Mouse (Mus musculus): ENCODE measurements around the gene Chst12.
"Not testable (repeated sequence)": the region's sequence is repeated elsewhere in the genome, so short reads cannot be mapped to it uniquely, and the experiment has no call there.

Chst12 gene

DNA sequence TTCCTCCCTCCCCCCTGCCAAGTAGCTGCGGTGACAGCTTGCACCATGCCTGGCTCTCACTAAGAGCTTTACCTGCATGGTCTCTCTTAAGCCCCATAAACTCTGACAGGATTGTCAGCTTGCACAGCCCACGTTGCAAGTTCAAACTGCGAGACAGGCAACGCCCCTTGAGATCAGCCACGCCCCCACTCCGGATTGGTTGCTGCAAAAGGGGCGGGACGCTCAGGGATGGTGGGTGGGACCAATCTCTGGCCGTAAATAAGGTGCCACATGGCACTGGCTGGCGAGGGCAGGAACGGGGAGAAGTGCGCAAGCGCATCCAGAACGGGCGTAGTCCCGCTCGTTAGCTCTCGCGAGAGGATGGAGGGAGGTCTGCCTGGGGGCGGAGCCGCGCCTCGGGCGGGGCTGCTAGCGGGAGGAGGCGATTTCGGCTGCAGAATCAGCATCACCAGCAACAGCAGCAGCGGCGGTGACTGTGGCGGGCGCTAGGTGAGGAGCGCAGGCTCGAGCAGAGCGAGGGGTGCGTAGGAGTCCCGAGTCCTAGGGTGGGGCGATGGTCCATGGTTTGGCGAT is at the start of gene Chst12:
Chst12 (plus strand) TSS at position 343 of the 573 bp plus-strand sequence.
- peak; percentile 100 for DNase-seq (ENCODE audit: low read depth, low spot score)

DNA sequence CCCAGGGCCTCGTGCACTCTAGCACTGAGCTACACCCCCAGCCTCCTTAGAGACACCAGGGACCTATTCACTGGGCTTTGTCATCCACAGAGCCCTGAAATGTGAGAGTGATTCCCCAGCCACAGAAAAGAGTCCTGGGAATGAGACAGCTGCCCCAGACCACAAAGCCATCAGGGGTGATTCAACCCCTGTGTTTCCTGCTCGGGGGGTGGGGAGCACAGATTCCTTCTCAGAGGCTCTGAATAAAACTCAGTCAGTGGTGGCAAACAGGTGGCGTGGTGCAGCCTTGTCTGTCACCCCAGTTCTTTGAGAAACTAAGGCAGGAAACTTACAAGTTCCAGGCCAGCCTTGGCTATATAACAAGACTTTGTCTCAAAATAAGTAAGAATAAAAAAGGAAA is 43.9 kb upstream of the Chst12 start:
- DNase-seq (ENCODE audit: low read depth, low spot score), result no peak

- not testable (repeated sequence) for DNase-seq (ENCODE audit: low read depth, low spot score)
Measured at GRCm38 (mm10) chr5:140463151-140463550, 42.2 kb upstream of the Chst12 start.

DNA sequence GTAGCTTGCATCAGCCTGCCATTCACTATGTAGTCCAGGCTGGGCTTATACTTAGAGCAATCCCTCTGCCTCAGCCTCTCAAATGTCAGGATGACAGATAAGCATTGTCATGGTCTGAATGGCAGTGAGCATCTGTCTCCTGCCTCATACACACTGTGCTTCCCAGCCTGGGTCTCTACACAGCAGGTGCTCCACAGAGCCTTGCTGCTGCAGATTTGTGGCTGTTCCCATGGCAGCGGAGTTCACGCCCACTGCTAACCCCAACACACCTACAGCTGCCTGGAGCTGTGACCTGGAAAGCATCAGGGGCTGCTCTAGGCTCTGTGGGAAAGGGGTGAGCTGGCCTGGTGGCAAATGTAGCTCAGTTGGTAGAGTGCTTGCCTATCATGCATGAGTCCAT is 40.4 kb upstream of the Chst12 start:
- DNase-seq (ENCODE audit: low read depth, low spot score), result no peak

- no peak for DNase-seq (ENCODE audit: low read depth, low spot score)
Measured at GRCm38 (mm10) chr5:140472336-140472735, 33.0 kb upstream of the Chst12 start.

- no peak for DNase-seq (ENCODE audit: low read depth, low spot score)
Measured at GRCm38 (mm10) chr5:140481458-140481857, 23.9 kb upstream of the Chst12 start.

GRCm38 (mm10) chr5:140491142-140491541 is 14.2 kb upstream of the Chst12 start:
- no peak for DNase-seq (ENCODE audit: low read depth, low spot score)

- no peak for DNase-seq (ENCODE audit: low read depth, low spot score)
Measured at GRCm38 (mm10) chr5:140492684-140493233, 12.6 kb upstream of the Chst12 start.

DNA sequence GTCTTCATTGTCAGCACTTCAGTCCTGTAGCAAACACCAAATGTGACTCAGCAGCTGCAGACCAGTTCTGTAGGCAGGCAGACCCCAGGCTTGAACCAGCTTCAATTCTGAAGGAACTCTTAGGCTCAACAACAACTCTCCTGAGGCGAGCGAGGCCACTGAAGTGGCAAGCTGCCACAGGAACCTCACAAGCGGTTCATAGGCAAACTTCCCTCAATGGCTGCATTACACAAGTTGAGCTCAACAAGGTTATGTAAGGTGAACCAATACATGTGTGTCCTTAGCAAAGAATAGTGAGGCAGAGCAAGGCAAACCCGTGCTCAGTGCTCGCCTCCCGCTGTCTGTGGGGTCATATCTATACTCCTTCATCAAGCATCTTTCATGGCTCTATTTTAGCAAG is 7.2 kb upstream of the Chst12 start:
- DNase-seq (ENCODE audit: low read depth, low spot score), result no peak

DNA sequence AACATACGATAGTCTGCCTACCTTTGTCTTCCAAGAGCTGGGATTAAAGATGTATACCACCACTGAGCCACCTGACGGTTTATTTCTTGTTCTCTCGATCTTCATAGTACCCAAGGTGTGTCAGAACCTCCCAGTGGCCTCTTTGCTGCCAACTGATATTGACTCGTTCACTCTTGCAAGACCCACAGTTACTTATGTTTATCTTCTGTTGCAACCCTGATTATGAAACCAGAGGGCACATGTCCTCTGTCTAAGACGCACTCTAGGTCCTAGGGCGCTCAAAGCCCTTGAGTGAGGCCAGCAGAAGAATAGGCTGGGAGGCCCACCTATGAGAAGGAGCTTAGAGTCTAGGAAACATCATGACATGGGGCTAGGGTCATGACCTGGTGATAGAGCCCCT is 4.6 kb upstream of the Chst12 start:
- DNase-seq (ENCODE audit: low read depth, low spot score), result no peak

DNA sequence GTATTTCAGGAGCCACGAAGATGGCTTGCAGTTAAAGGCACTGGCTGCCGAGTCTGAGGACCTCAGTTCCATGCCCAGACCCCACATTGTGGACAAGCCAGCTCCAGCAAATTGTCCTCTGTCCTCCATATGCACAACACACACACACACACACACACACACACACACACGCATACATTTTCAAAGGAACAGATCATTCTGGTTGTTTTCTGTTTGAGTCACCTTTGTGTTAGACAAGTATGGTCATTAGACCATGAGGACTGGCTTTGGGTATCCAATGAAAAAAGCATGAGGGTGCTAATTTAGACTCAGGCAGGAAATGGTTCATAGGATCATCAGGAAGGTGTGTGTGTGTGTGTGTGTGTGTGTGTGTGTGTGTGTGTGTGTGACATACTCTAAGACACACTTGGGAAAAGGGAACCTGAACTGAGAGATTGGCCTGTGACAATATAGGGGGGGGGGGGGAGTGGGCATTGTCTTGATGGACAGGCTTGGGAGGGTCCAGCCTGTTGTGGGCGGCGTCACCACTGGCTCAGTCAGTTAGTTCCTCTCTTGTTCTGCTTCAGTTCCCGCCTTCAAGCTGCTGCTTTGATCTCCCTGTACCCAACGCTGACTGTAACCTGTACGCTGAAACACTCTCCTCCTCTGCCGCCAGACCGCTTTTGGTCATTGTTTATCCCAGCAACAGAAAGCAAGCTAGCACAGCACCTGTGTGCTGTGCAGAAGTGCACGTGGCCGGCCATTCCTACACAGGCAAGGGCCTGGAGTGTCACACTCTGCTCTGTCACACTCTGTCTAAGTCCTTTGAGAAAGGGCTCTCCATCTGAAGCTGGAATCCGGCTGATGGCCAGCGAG is 3.1 kb upstream of the Chst12 start:
- DNase-seq (ENCODE audit: low read depth, low spot score), result no peak

- DNase-seq (ENCODE audit: low read depth, low spot score), result not testable (repeated sequence)
Measured at GRCm38 (mm10) chr5:140502925-140503324, 2.4 kb upstream of the Chst12 start.

DNA sequence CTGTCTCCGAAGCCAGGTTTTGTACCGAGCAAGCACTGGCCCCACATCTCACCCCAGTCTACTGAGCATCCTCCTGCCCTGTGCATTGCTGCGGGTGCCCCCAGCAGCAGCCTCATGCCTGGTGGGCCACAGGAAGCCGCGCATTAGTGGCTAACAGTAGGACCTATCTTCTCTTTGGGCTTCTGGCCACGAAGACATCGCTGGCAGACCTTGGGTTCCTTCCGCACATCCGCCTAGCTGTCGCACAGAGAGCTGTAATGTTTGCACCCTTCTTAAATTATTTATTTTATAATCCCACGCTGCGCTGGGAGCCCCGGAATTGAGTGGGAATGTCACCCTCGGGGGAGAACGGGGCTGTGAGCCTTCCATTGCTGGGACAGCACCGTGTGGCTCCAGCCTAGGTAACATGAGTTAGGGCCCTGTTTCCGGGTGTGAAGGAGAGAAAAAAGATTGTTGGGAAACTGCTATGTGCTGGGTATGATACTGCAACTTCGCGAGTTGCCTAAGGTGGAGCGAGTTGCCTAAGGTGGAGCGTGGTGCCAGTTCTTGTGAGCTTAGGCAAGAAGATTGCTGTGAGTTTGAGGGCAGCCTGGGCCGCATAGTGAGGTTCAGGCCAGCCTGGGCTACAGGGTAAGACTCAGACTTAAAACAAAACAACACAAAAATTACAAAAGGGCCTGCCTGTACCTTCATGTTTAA is 895 bp downstream of the Chst12 start:
- DNase-seq (ENCODE audit: low read depth, low spot score), result no peak

DNA sequence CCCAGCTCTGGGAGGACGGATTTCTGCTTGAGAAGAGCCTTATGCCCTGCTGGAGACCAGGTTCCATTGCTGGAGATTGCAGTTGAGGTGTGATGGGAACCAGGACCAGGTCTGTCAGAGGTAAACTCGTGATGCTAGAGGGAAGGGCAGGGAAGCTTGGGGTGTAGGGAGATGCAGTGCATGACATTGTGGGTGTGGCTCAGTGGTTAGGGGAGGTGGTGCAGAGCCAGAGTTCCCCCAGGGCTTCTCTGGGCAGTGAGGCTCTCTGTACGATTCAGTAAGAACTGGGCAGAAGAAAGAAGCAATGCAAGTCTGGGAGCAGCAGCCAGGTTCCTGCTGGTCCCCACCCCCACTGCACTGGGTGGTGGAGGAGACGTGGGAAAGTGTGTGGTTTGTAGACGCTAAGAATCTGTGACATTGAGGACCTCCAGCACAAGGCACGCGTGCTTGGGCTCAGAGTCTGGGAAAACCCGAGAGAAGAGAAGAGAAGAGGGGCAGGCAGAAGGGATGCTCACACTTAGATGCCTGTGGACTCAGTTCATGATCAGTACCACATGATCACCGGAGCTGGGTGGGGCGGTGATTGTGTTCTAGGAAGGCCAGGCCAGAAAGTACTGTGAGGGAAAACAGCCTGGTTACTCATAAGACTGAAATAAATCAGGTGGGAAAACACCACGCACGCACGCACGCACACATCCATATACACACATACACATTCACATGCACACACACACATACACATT is 2.3 kb downstream of the Chst12 start:
- DNase-seq (ENCODE audit: low read depth, low spot score), result no peak

DNA sequence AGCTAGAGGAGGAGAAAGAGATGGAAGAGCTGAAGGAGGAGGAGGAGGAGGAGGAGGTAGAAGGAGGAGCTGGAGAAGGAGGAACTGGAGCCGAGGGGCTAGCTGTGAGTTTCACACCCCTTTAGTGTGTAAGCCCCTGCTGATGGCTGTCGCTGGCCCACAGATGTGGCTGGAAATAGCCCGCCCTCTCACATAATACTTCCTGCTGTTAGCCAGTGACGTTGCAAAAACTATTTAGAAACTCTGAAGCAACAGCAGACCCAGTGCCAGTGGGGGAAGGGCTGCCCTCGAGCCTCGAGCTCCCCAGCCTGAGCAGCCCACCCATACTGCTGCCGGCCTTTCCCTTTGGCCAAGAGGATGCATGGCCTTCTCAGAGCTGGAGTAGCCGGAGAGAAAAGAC is 3.3 kb downstream of the Chst12 start:
- DNase-seq (ENCODE audit: low read depth, low spot score), result no peak

DNA sequence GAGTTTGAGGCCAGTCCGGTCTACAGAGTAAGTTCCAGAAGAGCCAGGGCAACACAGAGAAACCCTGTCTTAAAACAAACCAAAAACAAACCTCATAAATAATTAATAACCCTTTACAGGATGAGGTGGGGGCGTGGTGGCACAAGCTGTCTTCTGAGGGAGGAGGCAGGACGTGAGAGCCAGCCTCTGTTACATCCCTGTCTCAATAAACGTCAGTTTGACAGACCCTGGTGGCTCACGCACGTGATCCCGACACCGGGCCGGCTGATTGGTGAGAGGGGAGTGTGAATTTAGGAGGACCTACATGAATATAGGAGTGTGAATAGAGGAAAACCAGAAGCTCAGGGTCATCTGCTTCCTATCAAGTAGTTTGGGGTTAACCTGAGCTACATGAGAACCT is 3.9 kb downstream of the Chst12 start:
- no peak for DNase-seq (ENCODE audit: low read depth, low spot score)

DNA sequence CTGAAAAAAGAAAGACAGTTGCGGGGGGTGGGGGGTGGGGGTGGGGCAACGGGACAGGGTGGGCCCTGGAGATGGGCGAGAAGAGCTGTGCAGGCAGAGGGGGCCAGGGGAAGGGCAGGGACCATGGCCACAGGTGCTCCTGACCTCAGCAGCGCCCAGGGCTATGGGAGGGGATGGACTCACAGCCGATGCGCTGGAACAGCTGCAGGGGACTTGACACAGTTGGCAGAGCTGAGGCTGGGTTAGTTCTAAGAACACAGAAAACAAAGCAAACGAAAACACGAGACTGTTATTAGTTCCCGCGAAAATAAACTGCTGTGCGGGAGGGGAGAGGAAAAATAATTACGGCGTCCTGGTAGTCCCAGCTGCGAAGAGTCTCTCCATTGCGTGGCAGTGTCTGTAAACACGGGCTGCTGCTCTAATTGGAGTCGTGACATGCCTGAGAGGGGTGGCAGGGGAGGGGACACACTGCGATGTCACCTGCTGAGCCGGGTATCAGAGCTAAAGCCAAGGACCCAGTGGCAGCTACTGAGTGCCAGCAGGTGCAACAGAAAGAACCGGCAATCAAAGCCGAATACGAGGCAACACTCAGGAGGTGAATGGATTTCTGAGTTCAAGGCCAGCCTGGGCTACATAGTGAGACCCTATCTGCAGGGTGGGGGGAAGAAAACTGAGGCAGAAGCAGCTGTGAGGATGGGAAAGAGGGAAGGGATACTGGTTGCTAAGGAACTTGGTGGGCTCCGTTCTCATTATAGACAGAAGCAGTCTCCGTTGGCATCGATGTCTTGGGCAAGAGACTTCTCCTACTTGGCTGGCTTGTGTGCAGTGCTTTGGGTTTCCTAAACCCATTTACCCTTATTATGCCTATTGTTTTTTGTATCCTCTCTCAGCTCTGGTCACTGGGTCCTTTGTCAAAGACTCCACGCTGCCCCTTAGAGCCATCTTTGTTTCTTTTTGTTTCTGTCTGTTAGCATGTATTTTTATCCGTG is 5.0 kb downstream of the Chst12 start:
- DNase-seq (ENCODE audit: low read depth, low spot score), result no peak

DNA sequence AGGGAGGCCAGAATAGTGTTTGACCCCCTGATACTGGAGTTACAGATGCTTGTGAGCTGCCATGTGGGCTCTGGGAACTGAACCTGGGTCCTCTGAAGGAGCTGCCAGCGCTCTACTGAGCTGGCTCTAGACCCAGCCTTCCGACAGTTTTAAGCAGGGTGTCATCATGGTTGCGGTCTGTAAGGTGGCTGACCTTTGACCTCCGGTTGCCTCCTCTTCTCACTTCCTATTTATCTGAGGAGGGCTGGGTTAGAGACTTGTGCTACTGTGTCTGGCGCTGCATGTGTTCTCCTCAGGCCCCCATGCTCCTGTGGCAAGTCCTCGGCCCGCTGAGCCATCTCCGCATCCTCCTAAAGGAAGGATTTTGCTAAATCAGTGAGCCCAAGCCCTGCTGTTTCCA is 8.6 kb downstream of the Chst12 start:
- DNase-seq (ENCODE audit: low read depth, low spot score), result no peak

DNA sequence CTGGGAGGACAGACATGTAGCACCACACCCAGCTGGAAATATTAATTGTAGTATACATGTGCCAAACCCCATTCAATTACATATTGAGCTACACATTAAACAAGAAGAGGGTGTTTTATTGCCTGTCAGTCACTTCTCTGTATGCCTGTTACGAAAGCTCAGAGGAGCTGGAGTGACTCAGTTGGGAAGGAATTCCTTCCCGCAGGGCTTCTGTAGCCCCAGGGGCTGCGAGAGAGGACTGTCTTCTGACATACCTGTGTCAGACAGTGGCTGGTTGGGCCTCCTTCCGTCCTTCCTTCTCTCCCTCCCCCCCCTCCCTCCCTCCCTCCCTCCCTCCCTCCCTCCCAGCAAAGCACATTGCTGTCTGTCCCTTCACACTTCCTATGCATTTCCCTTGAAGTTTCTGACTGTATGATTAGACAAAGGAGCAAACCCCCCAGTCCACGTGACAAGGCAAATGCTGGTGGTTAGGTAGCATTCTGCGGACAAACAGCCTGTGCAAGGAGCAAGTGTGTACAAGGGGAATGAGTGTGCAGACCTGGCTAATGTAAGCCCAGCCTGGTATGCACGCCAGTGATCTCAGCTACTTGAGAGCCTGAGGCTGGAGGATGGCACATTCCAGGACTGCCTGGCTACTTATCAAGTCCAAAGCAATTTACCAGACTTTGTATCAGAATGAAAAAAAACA is 9.6 kb downstream of the Chst12 start:
- no peak for DNase-seq (ENCODE audit: low read depth, low spot score)

Measured in skeletal muscle tissue, adult 2 months (tissue).